Mouse (Mus musculus): ENCODE measurements at regions not wholly inside any gene's neighbourhood (a gene's known extent, or its start where the extent isn't known, plus 50 kb on each side); places are given as distances from the start of the nearest gene placed in this dataset.

- WGBS (ENCODE audit: insufficient replicate concordance) = 11% methylated on average over 3 of the region's 3 CpGs
- Histone ChIP-seq H3K4me3 (ENCODE audit: insufficient read depth in 1 of 2, low read depth in 2 of 2, low read length in 2 of 2) (no peak overlapping the region), H3K27me3 (ENCODE audit: control insufficient read depth, insufficient read depth, low read length) (no peaks in the 10 kb centered on the region), H3K36me3 (replicated peaks; ENCODE audit: control insufficient read depth, insufficient read depth, low read depth) (no peaks in the 10 kb centered on the region), H3K4me2 (ENCODE audit: low read depth) (no peak overlapping the region), H3K9me3 (ENCODE audit: control insufficient read depth, low read length) (no peaks in the 10 kb centered on the region), H3K9ac (replicated peaks) (no peak overlapping the region), H3K4me1 (replicated peaks; ENCODE audit: control insufficient read depth in 2 of 2, insufficient read depth in 2 of 2, low read length in 1 of 2) (no peaks in the 10 kb centered on the region), H3K27ac (no peak overlapping the region)
- TF ChIP-seq EP300 (IDR thresholded peaks at IDR 0.05; ENCODE audit: low read depth) = no peak
- no peak for TF ChIP-seq CTCF (IDR thresholded peaks at IDR 0.05; ENCODE audit: low read depth)
- DNase-seq (ENCODE audit: low read depth in 3 of 3, low spot score in 3 of 3) (no peak), ATAC-seq (ENCODE audit: insufficient read depth) (no peak)
These were observed 68.8 kb upstream of the Mafb start for GRCm38 (mm10) chr2:160435622-160436021.

GRCm38 (mm10) chr2:160439028-160439427 is 72.2 kb upstream of the Mafb start:
- TF ChIP-seq CTCF (IDR thresholded peaks at IDR 0.05; ENCODE audit: low read depth) (no peak), EP300 (IDR thresholded peaks at IDR 0.05; ENCODE audit: low read depth) (no peak)

DNA sequence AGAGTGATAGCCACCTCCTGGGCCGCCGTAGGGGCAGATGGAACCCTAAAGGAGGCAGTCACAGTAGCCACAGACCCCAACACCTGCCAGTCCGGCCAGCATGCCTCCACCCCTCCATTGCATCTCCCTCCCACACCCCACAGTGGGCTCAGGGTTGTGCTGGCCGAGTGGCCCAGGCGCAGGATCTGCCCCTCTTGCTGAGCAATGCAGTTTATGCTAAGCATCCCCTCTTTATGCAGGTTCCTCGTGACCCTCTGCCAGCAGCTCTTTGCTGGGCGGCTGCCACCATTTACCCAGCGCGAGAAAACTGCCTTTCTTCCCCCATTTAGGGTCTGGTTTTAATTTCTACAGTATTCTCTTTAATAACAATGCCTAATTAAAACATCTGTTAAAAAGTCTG is 73.4 kb upstream of the Mafb start:
- no peak overlapping the region for H3K27ac ChIP-seq
- no peak overlapping the region for H3K4me2 ChIP-seq (ENCODE audit: low read depth)
- H3K9me3 ChIP-seq (ENCODE audit: control insufficient read depth, low read length) = no peaks in the 10 kb centered on the region
- H3K27me3 ChIP-seq (ENCODE audit: control insufficient read depth, insufficient read depth, low read length) = no peaks in the 10 kb centered on the region
- H3K36me3 ChIP-seq (replicated peaks; ENCODE audit: control insufficient read depth, insufficient read depth, low read depth) = no peaks in the 10 kb centered on the region
- H3K4me3 ChIP-seq (ENCODE audit: insufficient read depth in 1 of 2, low read depth in 2 of 2, low read length in 2 of 2) = no peak overlapping the region
- WGBS (ENCODE audit: insufficient replicate concordance) = 66% methylated on average over 9 of the region's 9 CpGs
- ATAC-seq (ENCODE audit: insufficient read depth) (no peak), DNase-seq (ENCODE audit: low read depth in 3 of 3, low spot score in 3 of 3) (no peak)
- no peak overlapping the region for H3K9ac ChIP-seq (replicated peaks)
- no peak for TF ChIP-seq CTCF (IDR thresholded peaks at IDR 0.05; ENCODE audit: low read depth)
- TF ChIP-seq EP300 (IDR thresholded peaks at IDR 0.05; ENCODE audit: low read depth) = no peak
- H3K4me1 ChIP-seq (replicated peaks; ENCODE audit: control insufficient read depth in 2 of 2, insufficient read depth in 2 of 2, low read length in 1 of 2) = no peaks in the 10 kb centered on the region

More at GRCm38 (mm10) chr2:160439028-160439427, 72.2 kb upstream of the Mafb start:
- H3K9me3 ChIP-seq (ENCODE audit: control insufficient read depth, low read length) = no peaks in the 10 kb centered on the region
- no peaks in the 10 kb centered on the region for H3K27me3 ChIP-seq (ENCODE audit: control insufficient read depth, insufficient read depth, low read length)
- H3K36me3 ChIP-seq (replicated peaks; ENCODE audit: control insufficient read depth, insufficient read depth, low read depth) = no peaks in the 10 kb centered on the region
- ATAC-seq (ENCODE audit: insufficient read depth) (no peak), DNase-seq (ENCODE audit: low read depth in 3 of 3, low spot score in 3 of 3) (no peak)
- H3K4me2 ChIP-seq (ENCODE audit: low read depth) = no peak overlapping the region
- no peak overlapping the region for H3K27ac ChIP-seq
- WGBS (ENCODE audit: insufficient replicate concordance) = 51% methylated on average over 2 of the region's 2 CpGs
- H3K4me1 ChIP-seq (replicated peaks; ENCODE audit: control insufficient read depth in 2 of 2, insufficient read depth in 2 of 2, low read length in 1 of 2) = no peaks in the 10 kb centered on the region
- no peak overlapping the region for H3K4me3 ChIP-seq (ENCODE audit: insufficient read depth in 1 of 2, low read depth in 2 of 2, low read length in 2 of 2)
- no peak overlapping the region for H3K9ac ChIP-seq (replicated peaks)

DNA sequence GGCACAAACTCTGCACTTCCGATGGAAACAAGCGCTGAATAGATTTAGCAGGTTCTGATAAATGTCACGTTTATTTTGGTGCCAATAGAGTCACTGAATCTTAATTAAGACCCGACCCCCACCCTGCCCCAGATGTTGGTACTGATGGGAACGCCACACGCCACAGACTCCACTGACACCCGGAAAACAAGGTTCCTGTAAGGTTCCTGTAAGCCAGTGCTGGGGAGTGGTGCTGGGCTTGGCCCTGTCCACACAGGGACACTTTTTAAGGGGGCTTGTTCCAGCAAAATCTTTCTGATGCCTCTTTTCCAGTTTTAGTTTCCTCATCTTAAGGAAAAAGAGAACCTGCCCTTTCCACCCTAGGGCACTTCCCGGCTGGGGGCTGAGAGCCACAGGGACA is 84.2 kb upstream of the Mafb start:
- Histone ChIP-seq H3K9ac (replicated peaks) (no peak overlapping the region), H3K4me3 (ENCODE audit: insufficient read depth in 1 of 2, low read depth in 2 of 2, low read length in 2 of 2) (no peak overlapping the region), H3K4me2 (ENCODE audit: low read depth) (no peak overlapping the region), H3K27me3 (ENCODE audit: control insufficient read depth, insufficient read depth, low read length) (no peaks in the 10 kb centered on the region), H3K36me3 (replicated peaks; ENCODE audit: control insufficient read depth, insufficient read depth, low read depth) (no peaks in the 10 kb centered on the region), H3K4me1 (replicated peaks; ENCODE audit: control insufficient read depth in 2 of 2, insufficient read depth in 2 of 2, low read length in 1 of 2) (0 out of 4 replicates have a peak, but pooled peaks cover 0 to 1% of the 10 kb centered on the region in 2 experiments), H3K9me3 (ENCODE audit: control insufficient read depth, low read length) (no peaks in the 10 kb centered on the region), H3K27ac (no peak overlapping the region)
- no peak for ATAC-seq (ENCODE audit: insufficient read depth)
- DNase-seq (ENCODE audit: low read depth in 3 of 3, low spot score in 3 of 3) = no peak
- 4% methylated on average over 8 of the region's 8 CpGs for WGBS (ENCODE audit: insufficient replicate concordance)
- TF ChIP-seq EP300 (IDR thresholded peaks at IDR 0.05; ENCODE audit: low read depth) (no peak), CTCF (IDR thresholded peaks at IDR 0.05; ENCODE audit: low read depth) (no peak)

DNA sequence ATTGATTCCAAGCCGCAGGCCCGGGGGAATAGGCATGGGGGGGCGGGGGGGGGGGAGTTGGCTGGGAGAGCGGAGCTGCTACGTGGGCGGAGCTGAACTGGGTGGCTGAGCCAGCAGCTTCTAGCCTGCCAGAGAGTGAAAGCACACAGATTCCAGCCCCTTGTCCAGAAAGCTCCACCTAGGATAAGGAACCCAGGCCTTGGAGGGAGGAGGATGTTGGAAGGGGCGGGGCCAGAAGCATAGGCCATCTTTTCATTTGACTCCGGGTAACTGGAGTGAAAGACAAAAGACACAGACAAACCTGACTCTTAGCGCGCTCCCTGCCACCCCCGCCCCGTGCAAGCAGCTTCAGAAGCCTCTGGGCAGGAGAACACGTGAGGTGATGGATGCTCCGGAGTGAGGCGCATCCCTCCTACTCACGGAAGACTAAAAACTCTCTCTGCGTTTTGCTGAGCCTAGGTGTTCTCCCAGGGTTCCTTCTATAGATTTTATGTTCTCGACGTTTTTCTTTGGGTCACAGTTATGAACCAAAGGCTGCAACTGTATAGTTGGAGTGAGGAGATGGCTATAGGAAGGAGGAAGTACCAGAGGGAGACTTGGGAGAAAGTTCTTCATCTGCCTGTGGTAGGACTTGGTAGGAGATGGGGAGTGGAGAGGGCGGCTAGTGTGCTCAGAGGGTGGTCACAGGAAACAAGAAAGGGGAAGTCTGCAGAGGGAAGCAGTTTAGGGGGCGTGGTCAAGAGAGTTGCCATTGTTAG is 84.8 kb upstream of the Mafb start:
- Histone ChIP-seq H3K4me2 (ENCODE audit: low read depth) (peak overlapping the region; percentile 47), H3K4me1 (replicated peaks; ENCODE audit: control insufficient read depth in 2 of 2, insufficient read depth in 2 of 2, low read length in 1 of 2) (0 out of 4 replicates have a peak, but pooled peaks cover 0 to 1% of the 10 kb centered on the region in 2 experiments), H3K27ac (no peak overlapping the region), H3K4me3 (ENCODE audit: insufficient read depth in 1 of 2, low read depth in 2 of 2, low read length in 2 of 2) (no peak overlapping the region), H3K36me3 (replicated peaks; ENCODE audit: control insufficient read depth, insufficient read depth, low read depth) (no peaks in the 10 kb centered on the region), H3K9me3 (ENCODE audit: control insufficient read depth, low read length) (no peaks in the 10 kb centered on the region), H3K27me3 (ENCODE audit: control insufficient read depth, insufficient read depth, low read length) (no peaks in the 10 kb centered on the region), H3K9ac (replicated peaks) (no peak overlapping the region)
- WGBS (ENCODE audit: insufficient replicate concordance) = under 1% methylated on average over 21 of the region's 21 CpGs
- TF ChIP-seq CTCF (IDR thresholded peaks at IDR 0.05; ENCODE audit: low read depth) (no peak), EP300 (IDR thresholded peaks at IDR 0.05; ENCODE audit: low read depth) (no peak)
- peak in 1 of 3 experiments; percentile 3 for DNase-seq (ENCODE audit: low read depth in 3 of 3, low spot score in 3 of 3)
- ATAC-seq (ENCODE audit: insufficient read depth) = peak; percentile 56; the same call in 1 of the 2 replicates

Measured in liver, embryonic 14.5 days (tissue).